Mouse (Mus musculus) MEL (cell line): ENCODE data around the gene Ift81. TPM values are rescaled to one million over a fixed set of nuclear protein-coding genes. Genes with fewer than 3 reads are reported as not detected.

ENCODE experiments used
- DNase-seq: peaks from one replicate; pipeline ENCODE4 v3.0.0; 2011; ENCODE audit warnings: low read depth, low spot score
- H3K27ac ChIP-seq: 2 replicates; pipeline ENCODE4 v1.5.1; 2012; ENCODE audit warnings: low read depth, mild to moderate bottlenecking, control low read depth, low read length, moderate library complexity; ENCODE audit not compliant: control insufficient read depth
- H3K27me3 ChIP-seq, 2 experiments: fragments of 150-350 bp in 1 of 2; sonication (generic) in 1 of 2; 2 replicates each; pipeline ENCODE4 v1.6.1; 2012; ENCODE audit warnings: low read length in 2 of 2, mild to moderate bottlenecking in 2 of 2, improper control_type of control experiment in 1 of 2, moderate library complexity in 1 of 2; ENCODE audit not compliant: insufficient read depth in 2 of 2, control insufficient read depth in 1 of 2
- H3K36me3 ChIP-seq, 2 experiments: 2 replicates each; pipeline ENCODE4 v1.6.1; 2012 to 2014; ENCODE audit warnings: low read length in 2 of 2, improper control_type of control experiment in 1 of 2, inconsistent platforms in 1 of 2, mild to moderate bottlenecking in 1 of 2; ENCODE audit not compliant: insufficient read depth in 2 of 2, control insufficient read depth in 1 of 2
- H3K4me1 ChIP-seq, 2 experiments: fragments of 150-350 bp in 1 of 2; sonication (generic) in 1 of 2; 2 replicates each; pipeline ENCODE4 v1.6.1; 2012; ENCODE audit warnings: low read length in 2 of 2, improper control_type of control experiment in 1 of 2, mild to moderate bottlenecking in 1 of 2; ENCODE audit not compliant: insufficient read depth in 2 of 2, control insufficient read depth in 1 of 2
- H3K4me3 ChIP-seq, 2 experiments: fragments of 150-350 bp in 1 of 2; sonication (generic) in 1 of 2; 2 replicates each; pipeline ENCODE4 v1.5.1; 2012; ENCODE audit warnings: low read depth in 2 of 2, low read length in 2 of 2, mild to moderate bottlenecking in 2 of 2, moderate library complexity in 2 of 2, control low read depth in 1 of 2, improper control_type of control experiment in 1 of 2; ENCODE audit not compliant: control insufficient read depth in 1 of 2, insufficient read depth in 1 of 2
- H3K79me2 ChIP-seq: 2 replicates; pipeline ENCODE4 v1.6.1; 2012; ENCODE audit warnings: mild to moderate bottlenecking, low read length, moderate library complexity; ENCODE audit not compliant: control insufficient read depth, poor library complexity, insufficient read depth
- H3K9ac ChIP-seq: 2 replicates; pipeline ENCODE4 v1.6.1; 2012; ENCODE audit warnings: low read depth, mild to moderate bottlenecking, control low read depth, low read length, moderate library complexity; ENCODE audit not compliant: control insufficient read depth, poor library complexity, severe bottlenecking
- H3K9me3 ChIP-seq: fragments of 150-350 bp; sonication (generic); replicated peaks from 2 replicates; pipeline ENCODE4 v1.6.1; 2012; ENCODE audit warnings: mild to moderate bottlenecking, low read length, improper control_type of control experiment, moderate library complexity; ENCODE audit not compliant: insufficient read depth
- BHLHE40 ChIP-seq: IDR thresholded peaks from 2 replicates; pipeline ENCODE4 v1.6.1; 2012; ENCODE audit warnings: low read depth, mild to moderate bottlenecking, inconsistent platforms, low read length, improper control_type of control experiment, borderline replicate concordance
- CHD1 ChIP-seq: IDR thresholded peaks from 2 replicates; pipeline ENCODE4 v1.6.1; 2012; ENCODE audit warnings: low read depth, mild to moderate bottlenecking, inconsistent platforms, low read length, improper control_type of control experiment
- CTCF ChIP-seq, 3 experiments: IDR thresholded peaks in 2 of 3; conservative IDR thresholded peaks in 1 of 3; 2 replicates each; pipeline ENCODE4 v1.5.1; 2011 to 2012; ENCODE audit warnings: low read length in 3 of 3, low read depth in 2 of 3, mild to moderate bottlenecking in 2 of 3, improper control_type of control experiment in 1 of 3, inconsistent platforms in 1 of 3, mixed read lengths in 1 of 3, moderate library complexity in 1 of 3; ENCODE audit not compliant: control insufficient read depth in 1 of 3, insufficient read depth in 1 of 3, poor library complexity in 1 of 3, severe bottlenecking in 1 of 3
- E2F4 ChIP-seq: IDR thresholded peaks from 2 replicates; pipeline ENCODE4 v1.6.1; 2011; ENCODE audit warnings: low read depth, low read length, improper control_type of control experiment, borderline replicate concordance
- ELF1 ChIP-seq: IDR thresholded peaks from 2 replicates; pipeline ENCODE4 v1.6.1; 2014; ENCODE audit warnings: low read depth, mild to moderate bottlenecking, inconsistent platforms, low read length, improper control_type of control experiment, moderate library complexity
- EP300 ChIP-seq, 2 experiments: IDR thresholded peaks; 2 replicates each; pipeline ENCODE4 v1.6.1; 2011; ENCODE audit warnings: improper control_type of control experiment in 2 of 2, low read length in 2 of 2, low read depth in 1 of 2, mild to moderate bottlenecking in 1 of 2
- ETS1 ChIP-seq: IDR thresholded peaks from 2 replicates; pipeline ENCODE4 v1.6.1; 2012; ENCODE audit warnings: low read depth, mild to moderate bottlenecking, inconsistent platforms, low read length, improper control_type of control experiment, moderate library complexity
- GABPA ChIP-seq: IDR thresholded peaks from 2 replicates; pipeline ENCODE4 v1.6.1; 2012; ENCODE audit warnings: low read depth, mild to moderate bottlenecking, inconsistent platforms, low read length, improper control_type of control experiment, moderate library complexity
- HCFC1 ChIP-seq: IDR thresholded peaks from 2 replicates; pipeline ENCODE4 v1.6.1; 2012; ENCODE audit warnings: low read depth, mild to moderate bottlenecking, inconsistent platforms, low read length, improper control_type of control experiment, moderate library complexity
- KAT2A ChIP-seq: conservative IDR thresholded peaks from 2 replicates; pipeline ENCODE4 v1.6.1; 2012; ENCODE audit warnings: low read depth, low read length, improper control_type of control experiment, inconsistent platforms
- MAX ChIP-seq: IDR thresholded peaks from 2 replicates; pipeline ENCODE4 v1.6.1; 2011; ENCODE audit warnings: low read length, improper control_type of control experiment
- MXI1 ChIP-seq: IDR thresholded peaks from 2 replicates; pipeline ENCODE4 v1.6.1; 2011; ENCODE audit warnings: mild to moderate bottlenecking, low read depth, low read length, improper control_type of control experiment
- NRF1 ChIP-seq: IDR thresholded peaks from 2 replicates; pipeline ENCODE4 v1.6.1; 2014; ENCODE audit warnings: low read depth, mild to moderate bottlenecking, inconsistent platforms, low read length, improper control_type of control experiment, moderate library complexity; ENCODE audit not compliant: poor library complexity, insufficient read depth, severe bottlenecking
- POLR2A ChIP-seq, 2 experiments: IDR thresholded peaks; 2 replicates each; pipeline ENCODE4 v1.6.1; 2011 to 2012; ENCODE audit warnings: low read length in 2 of 2, mild to moderate bottlenecking in 2 of 2, control low read depth in 1 of 2, improper control_type of control experiment in 1 of 2, low read depth in 1 of 2, moderate library complexity in 1 of 2; ENCODE audit not compliant: control insufficient read depth in 1 of 2, insufficient read depth in 1 of 2, poor library complexity in 1 of 2
- POLR2AphosphoS2 ChIP-seq: IDR thresholded peaks from 2 replicates; pipeline ENCODE4 v1.6.1; 2011; ENCODE audit warnings: low read length, improper control_type of control experiment
- TBP ChIP-seq: IDR thresholded peaks from 2 replicates; pipeline ENCODE4 v1.8.0; 2011; ENCODE audit warnings: low read depth, low read length, improper control_type of control experiment
- USF1 ChIP-seq: IDR thresholded peaks from 2 replicates; pipeline ENCODE4 v1.6.1; 2014; ENCODE audit warnings: low read depth, mild to moderate bottlenecking, inconsistent platforms, low read length, improper control_type of control experiment, moderate library complexity
- polyA plus RNA-seq, 2 experiments: library from polyadenylated mRNA; stranded (reverse) in 1 of 2; unstranded in 1 of 2; fragments of >175 nt in 1 of 2; fragments of >200 nt in 1 of 2; gene quantifications; 2 replicates each; pipeline versions ENCODE4 v1.2.1 to v1.2.4; 2012; ENCODE audit warnings: low replicate concordance in 2 of 2, low read depth in 1 of 2; ENCODE audit not compliant: insufficient read length in 2 of 2, insufficient read depth in 1 of 2, missing spikeins in 1 of 2
- total RNA-seq: library from RNA; depleted of rRNA; stranded (reverse); fragments of 300-350 nt; gene quantifications from 2 replicates; pipeline ENCODE4 v1.2.3, GENCODE M21; 2012

Ift81 gene
- total and polyA plus RNA-seq, 3 experiments, result 1.5 to 1.9 TPM; not detected in 1

GRCm38 (mm10) chr5:122652506-122652905 lies 38.2 kb upstream of the Ift81 start (continued):
- TF ChIP-seq ETS1 (peak; percentile 95), MAX (no peak)

DNA sequence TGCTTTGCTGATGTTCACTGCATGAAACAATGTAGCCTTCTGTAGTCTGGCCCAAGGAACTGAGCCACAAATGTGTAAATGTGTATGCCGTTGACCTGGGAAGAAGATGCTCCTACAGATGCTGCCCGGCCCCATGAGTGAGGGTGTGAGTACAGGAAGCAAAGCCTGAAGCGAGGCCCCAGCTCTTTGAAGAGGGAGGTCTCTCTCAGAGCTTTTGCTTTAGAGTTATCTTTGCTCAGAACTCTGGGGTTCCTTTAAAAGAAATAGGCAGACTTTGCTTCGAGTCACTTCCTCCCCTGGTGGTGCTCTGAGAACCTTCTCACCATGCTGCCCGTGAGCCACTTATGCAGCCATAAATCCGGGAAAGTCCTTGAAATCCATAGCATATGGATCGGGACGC lies 35.8 kb upstream of the Ift81 start:
- peak; percentile 61 for DNase-seq
- H3K4me3 ChIP-seq, result peak overlapping the region; percentile 31 to 36
- peaks cover 0 to 60% of the 10 kb centered on the region in 2 experiments; a peak in 3 of 4 replicates for H3K36me3 ChIP-seq
- H3K9me3 ChIP-seq, result no peaks in the 10 kb centered on the region
- H3K27ac ChIP-seq, result peak overlapping the region; percentile 67
- H3K79me2 ChIP-seq, result peaks cover 26% of the 10 kb centered on the region
- peak overlapping the region; percentile 60 for H3K9ac ChIP-seq
- H3K4me1 ChIP-seq, result peaks cover 29 to 68% of the 10 kb centered on the region in 2 experiments
- no peaks in the 10 kb centered on the region for H3K27me3 ChIP-seq
- TF ChIP-seq USF1 (0 out of 2 replicates have a peak, but pooled peaks have one; percentile 14), POLR2A (IDR thresholded peaks at IDR 0.05; ENCODE audit: control insufficient read depth in 1 of 2, insufficient read depth in 1 of 2, low read depth in 1 of 2, low read length in 2 of 2, poor library complexity in 1 of 2) (no peak), HCFC1 (no peak), BHLHE40 (no peak), NRF1 (no peak), CHD1 (no peak), TBP (0 out of 2 replicates have a peak, but pooled peaks have one; percentile 27), ETS1 (no peak), GABPA (no peak), KAT2A (no peak), CTCF (IDR thresholded peaks at IDR 0.05 in 2 of 3, conservative IDR thresholded peaks at IDR 0.05 in 1 of 3; ENCODE audit: control insufficient read depth in 1 of 3, insufficient read depth in 1 of 3, low read depth in 2 of 3, low read length in 3 of 3, poor library complexity in 1 of 3, severe bottlenecking in 1 of 3) (no peak), ELF1 (no peak), EP300 (IDR thresholded peaks at IDR 0.05; ENCODE audit: low read depth in 1 of 2, low read length in 2 of 2) (no peak), POLR2AphosphoS2 (no peak), E2F4 (no peak)

DNA sequence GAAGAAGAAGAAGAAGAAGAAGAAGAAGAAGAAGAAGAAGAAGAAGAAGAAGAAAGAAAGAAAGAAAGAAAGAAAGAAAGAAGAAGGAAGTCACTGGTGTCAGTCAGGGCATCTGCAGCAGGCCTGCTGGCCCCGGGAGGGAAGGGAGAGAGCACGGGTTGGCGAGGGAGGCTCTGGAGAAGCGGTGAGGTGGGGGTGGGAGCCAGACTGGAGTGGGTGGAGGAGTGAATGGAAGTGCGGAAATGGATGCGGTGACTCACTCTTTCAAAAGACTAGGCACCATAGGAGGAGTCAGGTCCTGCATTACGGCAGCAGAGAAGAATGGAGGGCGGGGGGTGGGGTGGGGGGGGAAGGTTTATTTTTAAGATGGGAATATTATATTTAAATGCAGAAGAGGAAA lies 34.9 kb upstream of the Ift81 start:
- Histone ChIP-seq H3K4me1 (peaks cover 36 to 73% of the 10 kb centered on the region in 2 experiments), H3K27ac (peak overlapping the region; percentile 67), H3K4me3 (peak overlapping the region; percentile 32 to 36), H3K36me3 (peaks cover 0 to 67% of the 10 kb centered on the region in 2 experiments; a peak in 3 of 4 replicates), H3K9me3 (no peaks in the 10 kb centered on the region), H3K27me3 (no peaks in the 10 kb centered on the region), H3K79me2 (peaks cover 26% of the 10 kb centered on the region), H3K9ac (peak overlapping the region; percentile 60)
- TF ChIP-seq USF1 (peak; percentile 5; the same call in 1 of the 2 replicates), MXI1 (no peak)
- no peak for DNase-seq
